Mouse (Mus musculus) Patski (cell line): ENCODE data around the gene Bad. TPM values are rescaled to one million over a fixed set of nuclear protein-coding genes. Genes with fewer than 3 reads are reported as not detected.

ENCODE experiments used
- ATAC-seq: fragments of 100-300 bp; one replicate; pipeline ENCODE4 v1.8.0; 2021
- CTCF ChIA-PET: fragments of 350-600 bp; sonication (Branson Sonifier 250); formaldehyde crosslinking; loops from one replicate; lab custom pipeline; 2022; ENCODE audit warnings: inconsistent platforms; lab: Charles Lee
- POLR2A ChIA-PET: fragments of 350-600 bp; sonication (Branson Sonifier 250); formaldehyde crosslinking; loops from one replicate; lab custom pipeline; 2022; ENCODE audit warnings: antibody characterized with exemption, inconsistent platforms; lab: Charles Lee
- DNase-seq: peaks from one replicate; pipeline ENCODE4 v3.0.0-alpha.2; 2011; ENCODE audit warnings: low read depth, low spot score
- H3K27me3 ChIP-seq: fragments of 371-371 bp; one replicate; pipeline ENCODE4 v1.5.1; 2021
- CTCF ChIP-seq: fragments of 100-300 bp; IDR thresholded peaks from one replicate; pipeline ENCODE4 v1.5.1; 2021
- in situ Hi-C: fragments of 300-500 bp; cut with MboI; formaldehyde crosslinking; loops from 3 replicates; pipeline ENCODE4 v1.11.1; 2018; ENCODE audit warnings: low pct_unique_long_range_greater_than_20kb, mixed read lengths
- polyA plus RNA-seq: library from polyadenylated mRNA; unstranded; gene quantifications from one replicate; pipeline ENCODE4 v1.2.3, GENCODE M21; 2021

Bad gene
- polyA plus RNA-seq, 1 experiment from 2014 or later, result 108 TPM

DNA sequence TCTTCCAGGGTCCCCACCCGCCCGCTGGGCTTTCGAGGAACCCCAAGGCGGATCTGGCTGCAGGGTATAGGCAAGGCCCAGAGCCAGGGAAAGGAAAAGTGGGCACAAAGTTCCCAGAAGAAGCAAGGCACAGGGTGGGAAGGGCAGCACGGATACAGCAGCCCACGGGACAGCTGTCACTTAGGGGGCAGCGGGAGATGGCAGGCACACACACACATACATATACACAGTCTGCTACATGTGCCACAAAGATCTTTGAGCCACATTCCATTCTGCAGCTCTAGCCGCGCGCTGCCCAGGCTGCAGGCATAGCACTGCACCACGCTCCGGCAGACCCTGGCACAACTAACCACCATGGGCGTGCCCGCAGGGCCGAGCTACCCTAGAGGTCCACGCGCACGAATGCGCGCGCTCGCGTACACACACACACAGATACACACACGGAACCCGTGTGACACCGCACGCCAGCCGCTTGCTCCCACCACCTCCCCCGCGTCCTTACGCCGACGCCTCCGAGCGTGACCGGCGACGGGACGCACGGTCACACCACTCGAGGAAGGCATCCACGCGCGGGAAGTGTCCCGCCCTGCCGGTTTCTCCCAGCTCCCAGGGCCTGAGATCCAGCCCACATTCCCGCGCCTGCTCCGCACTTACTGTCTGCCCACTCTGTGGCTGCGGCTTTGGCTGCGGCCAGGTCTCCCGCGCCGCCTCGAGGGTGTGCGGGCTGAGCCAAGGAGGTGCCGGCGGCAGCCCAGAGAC, 8.0 kb upstream of the Bad start:
- ATAC-seq (no peak), DNase-seq (no peak)
- ChIA-PET POLR2A (interaction anchor here (0.8 kb wide), 1 partner anchor 9 kb away, joined by 3 read pairs; the partner anchor contains the start of genes Bad and Gpr137), CTCF (interaction anchor here (1.1 kb wide), 1 partner anchor 9 kb away, joined by 3 read pairs; no protein-coding TSS in a partner anchor)
- no peak for TF ChIP-seq CTCF
- in situ Hi-C loops, result no loop called here
- H3K27me3 ChIP-seq, result no peaks in the 10 kb centered on the region

DNA sequence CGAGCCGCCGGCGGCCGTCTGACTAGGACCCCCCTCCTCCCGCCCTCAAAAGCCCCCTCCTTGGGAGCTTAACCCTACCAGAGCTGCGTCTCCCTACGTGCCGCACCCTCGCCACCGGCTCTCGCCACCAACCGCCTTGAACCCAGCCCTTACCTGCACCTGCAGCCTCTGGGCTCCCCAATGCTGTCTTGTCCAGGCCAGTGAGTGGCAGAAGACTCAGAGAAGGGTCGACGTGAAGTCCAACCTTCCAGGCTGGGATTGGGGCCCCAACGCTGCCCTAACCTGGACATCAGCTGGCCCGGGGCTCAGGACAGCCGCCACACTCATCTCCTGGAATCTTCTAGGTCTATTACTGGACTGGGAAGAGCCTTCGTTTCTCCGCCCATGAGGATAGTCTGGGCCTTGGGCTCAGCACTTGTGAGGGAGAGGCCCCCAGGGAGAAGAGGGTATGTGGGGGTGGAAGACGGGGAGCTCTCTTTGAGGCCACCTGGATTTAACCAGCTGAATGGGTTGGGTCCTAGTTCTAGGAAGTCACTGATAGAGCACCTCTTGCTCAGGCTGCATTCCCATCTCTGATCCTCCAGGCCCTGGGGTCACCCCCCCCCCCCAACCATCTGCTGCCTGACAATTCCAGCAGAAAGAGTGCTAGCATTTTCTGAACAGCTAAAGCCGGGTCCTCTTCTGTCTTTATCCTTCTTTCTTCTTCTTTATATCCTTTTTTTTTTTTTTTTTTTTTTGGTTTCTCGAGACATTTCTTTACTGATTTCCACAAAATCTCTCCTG, 7.3 kb upstream of the Bad start, which contains the start of gene Kcnk4:
Gene Kcnk4, minus strand, starts transcription at position 321 of the 783 bp plus-strand sequence.
- ChIA-PET CTCF (interaction anchor here (1.1 kb wide), 1 partner anchor 10 kb away, joined by 3 read pairs; no protein-coding TSS in a partner anchor), POLR2A (interaction anchor here (0.8 kb wide), 2 partner anchors 8 to 13 kb away, joined by 3 to 4 read pairs; partner anchors contain the start of genes Bad, Esrra and Gpr137)

DNA sequence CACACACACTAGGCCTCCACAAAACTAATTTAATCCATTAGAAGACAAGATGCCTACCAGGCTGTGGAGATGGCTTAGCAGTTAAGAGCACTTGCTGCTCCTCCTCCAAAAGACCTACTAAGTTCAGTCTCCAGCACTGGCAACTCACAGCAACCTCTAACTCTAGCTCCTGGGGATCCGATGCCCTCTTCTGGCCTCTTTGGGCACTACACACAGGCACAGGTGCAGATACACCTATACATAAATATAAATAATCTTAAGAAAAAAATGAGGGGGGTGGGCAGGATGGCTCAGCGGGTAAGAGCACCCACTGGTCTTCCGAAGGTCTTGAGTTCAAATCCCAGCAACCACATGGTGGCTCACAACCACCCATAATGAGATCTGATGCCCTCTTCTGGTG, 5.4 kb upstream of the Bad start:
- ChIA-PET CTCF (interaction anchor here (0.7 to 1.8 kb wide), 3 partner anchors 12 to 43 kb away, joined by 3 to 5 read pairs (median 3); partner anchors contain the start of gene Fkbp2), POLR2A (interaction anchor here (0.8 to 1.1 kb wide), 2 partner anchors 13 to 21 kb away, joined by 3 read pairs; no protein-coding TSS in a partner anchor)
- ATAC-seq (no peak), DNase-seq (no peak)
- H3K27me3 ChIP-seq, result no peaks in the 10 kb centered on the region
- no peak for TF ChIP-seq CTCF
- in situ Hi-C loops, result no loop called here

More for the DNA sequence above, 7.3 kb upstream of the Bad start, which contains the start of gene Kcnk4:
- in situ Hi-C loops, result no loop called here
- no peak for DNase-seq
- no peak for ATAC-seq
- TF ChIP-seq CTCF, result no peak
- no peaks in the 10 kb centered on the region for H3K27me3 ChIP-seq

DNA sequence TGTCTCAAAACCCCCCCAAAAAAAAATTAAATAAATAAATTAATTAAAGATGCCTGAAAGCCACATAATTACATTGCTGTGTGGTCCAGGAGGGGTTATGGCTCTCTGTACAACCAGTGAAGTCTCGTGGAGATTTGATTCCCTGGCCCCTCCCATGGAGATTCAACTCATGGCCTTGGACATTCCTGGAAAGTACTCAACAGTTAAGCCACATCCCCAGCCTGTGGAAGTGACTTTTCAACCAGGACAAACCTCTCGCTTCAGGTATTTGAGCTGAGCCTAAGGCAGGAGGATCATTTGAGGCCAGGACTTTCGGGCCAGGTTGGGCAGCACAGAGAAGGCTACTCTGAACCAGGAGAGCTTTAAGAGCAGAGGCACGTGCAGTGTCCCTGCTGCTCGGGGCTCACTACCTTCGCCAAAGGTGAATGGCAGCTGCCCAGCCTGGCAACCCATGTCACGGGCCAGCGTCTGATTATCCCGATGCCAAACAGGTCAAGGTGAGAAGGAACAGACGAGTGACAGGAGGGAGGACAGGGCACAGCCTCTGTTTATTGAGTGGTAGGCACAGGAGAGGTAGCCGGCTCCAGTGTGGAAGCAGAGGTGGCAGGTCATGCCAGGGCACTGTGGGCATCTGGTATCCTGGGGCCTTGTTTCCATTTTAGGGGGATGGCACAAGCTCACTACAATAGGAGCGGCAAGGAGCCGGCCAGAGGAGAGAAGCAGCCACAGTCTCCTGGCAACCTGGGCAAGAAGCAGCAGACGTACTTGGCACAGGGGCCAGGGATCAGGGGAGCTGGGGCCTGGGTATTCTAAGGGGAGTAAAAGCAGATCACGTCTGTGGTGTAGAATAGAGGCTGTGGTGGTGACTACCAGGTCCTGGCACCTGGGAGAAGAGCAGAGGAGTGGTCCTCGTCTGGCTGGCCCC, 3.9 kb upstream of the Bad start:
- ChIA-PET POLR2A (interaction anchor here (0.5 to 0.6 kb wide), 2 partner anchors 17 to 403 kb away, joined by 3 to 4 read pairs; no protein-coding TSS in a partner anchor), CTCF (interaction anchor here (1.8 kb wide), 1 partner anchor 42 kb away, joined by 5 read pairs; the partner anchor contains the start of gene Fkbp2)
- ATAC-seq (no peak), DNase-seq (no peak)
- in situ Hi-C loops, result no loop called here
- no peaks in the 10 kb centered on the region for H3K27me3 ChIP-seq
- no peak for TF ChIP-seq CTCF

DNA sequence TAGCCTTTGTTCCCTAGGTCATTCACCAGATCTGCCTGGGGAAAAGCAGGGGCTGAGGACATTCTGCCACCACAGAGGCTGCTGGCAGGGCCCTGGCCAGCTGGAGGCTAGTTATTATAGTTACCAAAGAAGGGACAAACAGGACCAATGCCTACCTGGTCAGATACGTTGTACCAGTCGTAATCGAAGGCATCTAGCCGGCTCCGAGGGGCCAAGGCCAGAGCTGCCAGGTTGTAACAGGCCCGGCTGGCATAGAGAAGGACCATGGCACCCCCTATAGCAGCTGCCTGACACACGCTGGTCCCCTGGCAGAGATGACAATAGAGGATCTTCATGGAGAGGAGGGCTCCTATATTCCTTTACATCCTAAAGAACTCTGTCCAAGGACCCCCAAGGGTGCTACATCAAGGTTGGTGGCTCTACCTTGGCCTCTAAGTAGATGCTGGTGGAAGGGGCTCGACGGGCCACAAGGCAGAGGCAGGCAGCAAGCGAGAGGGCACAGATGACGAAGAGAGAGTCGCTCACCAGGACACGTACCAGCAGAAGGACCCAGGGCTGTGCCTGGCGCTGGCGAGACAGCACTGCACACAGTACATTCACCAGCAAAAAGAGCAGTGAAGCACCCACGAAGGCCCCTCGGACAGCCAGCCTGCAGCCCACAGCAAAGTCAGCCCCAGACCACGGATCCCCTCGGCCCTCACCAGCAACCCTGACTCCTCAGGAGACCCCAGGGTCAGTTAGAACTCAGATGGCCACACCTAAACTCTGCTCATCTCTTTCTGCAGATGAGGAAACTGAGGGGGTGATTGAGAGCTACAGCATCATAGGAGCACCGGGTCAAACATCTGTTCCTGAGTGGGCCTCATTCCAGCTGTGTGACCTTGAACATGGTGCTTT, 2.3 kb upstream of the Bad start:
- ChIA-PET CTCF (interaction anchor here (1.7 kb wide), 1 partner anchor 16 kb away, joined by 5 read pairs; no protein-coding TSS in a partner anchor), POLR2A (interaction anchor here (1.1 to 5.0 kb wide), 3 partner anchors 9 to 36 kb away, joined by 3 to 75 read pairs (median 3); partner anchors contain the start of gene Plcb3)
- in situ Hi-C loops, result no loop called here
- H3K27me3 ChIP-seq, result no peaks in the 10 kb centered on the region
- ATAC-seq (no peak), DNase-seq (no peak)
- no peak for TF ChIP-seq CTCF

DNA sequence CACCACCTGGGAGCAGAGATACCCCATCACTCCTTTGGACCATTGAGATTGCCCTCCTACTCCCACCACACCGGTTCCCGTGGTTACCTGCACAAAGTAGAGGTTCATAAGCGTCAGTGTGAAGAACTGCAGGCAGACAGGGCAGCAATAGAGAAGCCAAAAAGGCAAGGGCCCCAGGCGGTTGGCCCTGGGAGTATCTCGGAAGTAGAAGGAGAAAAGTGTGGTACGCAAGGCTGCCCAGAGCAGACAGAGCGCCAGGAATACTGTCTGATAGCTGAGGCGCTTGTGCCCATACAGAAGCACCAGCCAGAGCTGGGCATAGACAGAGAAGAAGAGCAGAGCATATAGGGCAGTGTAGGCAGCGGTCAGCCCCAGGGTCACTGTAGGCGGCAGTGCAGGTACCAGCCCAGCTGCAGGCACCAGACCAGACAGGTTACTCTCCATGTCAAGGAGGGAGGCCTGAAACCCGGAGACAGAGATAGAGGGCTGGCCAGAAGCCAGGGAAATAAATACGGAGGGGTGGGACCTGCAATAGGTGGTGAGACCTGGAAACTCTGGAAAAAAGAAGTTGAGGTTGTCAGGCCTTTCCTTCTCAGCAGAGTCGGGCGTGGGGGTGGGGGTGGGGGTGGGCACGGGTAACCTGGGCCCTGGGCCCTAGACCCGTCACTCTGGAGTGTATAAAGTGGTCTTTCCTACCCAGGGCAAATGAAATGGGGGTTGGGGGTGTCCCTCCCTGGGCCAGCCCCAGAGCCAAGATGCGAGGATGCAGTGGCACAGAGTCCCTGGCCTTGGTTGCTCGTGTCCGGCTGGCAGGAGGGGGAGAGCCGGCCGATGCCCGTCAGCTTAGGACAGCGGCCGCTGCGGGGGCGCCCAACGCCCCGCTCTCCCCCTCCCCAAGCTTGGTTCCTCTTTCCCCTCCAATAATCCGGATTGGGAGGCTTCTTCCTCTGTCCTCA, 987 bp upstream of the Bad start:
- no peak for TF ChIP-seq CTCF
- ChIA-PET CTCF (interaction anchor here (1.1 to 2.8 kb wide), 6 partner anchors 11 to 103 kb away, joined by 3 to 21 read pairs (median 4); no protein-coding TSS in a partner anchor), POLR2A (interaction anchor here (0.9 to 5.0 kb wide), 13 partner anchors 8 to 99 kb away, joined by 3 to 75 read pairs (median 5); partner anchors contain the start of genes Esrra, Plcb3, Ppp1r14b and Prdx5)
- H3K27me3 ChIP-seq, result no peaks in the 10 kb centered on the region
- in situ Hi-C loops, result no loop called here
- DNase-seq (no peak), ATAC-seq (no peak)

DNA sequence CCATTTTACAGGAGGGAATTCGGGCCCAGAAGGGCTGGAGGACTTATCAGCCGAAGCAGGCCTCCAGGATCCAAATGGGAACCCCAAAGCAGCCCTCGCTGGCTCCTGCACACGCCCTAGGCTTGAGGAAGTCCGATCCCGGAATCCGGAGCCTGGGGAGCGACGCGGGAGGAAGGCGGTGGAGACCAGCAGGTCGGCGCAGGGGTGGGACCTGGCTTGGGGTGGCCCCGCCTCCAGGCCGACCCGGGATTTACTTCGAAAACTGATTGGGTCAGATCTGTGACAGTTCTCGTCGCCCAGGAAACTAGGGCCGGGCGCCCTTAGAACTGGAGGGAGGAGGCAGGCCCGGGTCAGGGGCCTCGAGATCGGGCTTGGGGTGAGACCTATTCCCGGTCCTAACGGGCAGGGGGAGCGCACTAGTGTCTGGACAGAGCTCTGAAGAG, 609 bp downstream of the Bad start, which contains the start of gene Gpr137:
Gene Gpr137, minus strand, starts transcription at position 232 of the 443 bp plus-strand sequence.
- no peaks in the 10 kb centered on the region for H3K27me3 ChIP-seq
- in situ Hi-C loops, result no loop called here
- no peak for TF ChIP-seq CTCF
- ChIA-PET CTCF (interaction anchor here (1.0 to 2.8 kb wide), 4 partner anchors 9 to 19 kb away, joined by 5 to 21 read pairs (median 8); no protein-coding TSS in a partner anchor), POLR2A (interaction anchor here (0.6 to 5.0 kb wide), 21 partner anchors 9 to 98 kb away, joined by 3 to 75 read pairs (median 4); partner anchors contain the start of genes Esrra, Fkbp2, Plcb3 and Ppp1r14b)
- ATAC-seq, result peak; percentile 87
- peak; percentile 68 for DNase-seq
